Mouse (Mus musculus) Muller cell, postnatal 12 days (primary cell): ENCODE results near the gene Ttll8.

Experiments
- DNase-seq: peaks from one replicate; pipeline ENCODE4 v3.0.0-alpha.2; 2015; ENCODE audit errors: inconsistent ontology term

The Ttll8 gene

DNA sequence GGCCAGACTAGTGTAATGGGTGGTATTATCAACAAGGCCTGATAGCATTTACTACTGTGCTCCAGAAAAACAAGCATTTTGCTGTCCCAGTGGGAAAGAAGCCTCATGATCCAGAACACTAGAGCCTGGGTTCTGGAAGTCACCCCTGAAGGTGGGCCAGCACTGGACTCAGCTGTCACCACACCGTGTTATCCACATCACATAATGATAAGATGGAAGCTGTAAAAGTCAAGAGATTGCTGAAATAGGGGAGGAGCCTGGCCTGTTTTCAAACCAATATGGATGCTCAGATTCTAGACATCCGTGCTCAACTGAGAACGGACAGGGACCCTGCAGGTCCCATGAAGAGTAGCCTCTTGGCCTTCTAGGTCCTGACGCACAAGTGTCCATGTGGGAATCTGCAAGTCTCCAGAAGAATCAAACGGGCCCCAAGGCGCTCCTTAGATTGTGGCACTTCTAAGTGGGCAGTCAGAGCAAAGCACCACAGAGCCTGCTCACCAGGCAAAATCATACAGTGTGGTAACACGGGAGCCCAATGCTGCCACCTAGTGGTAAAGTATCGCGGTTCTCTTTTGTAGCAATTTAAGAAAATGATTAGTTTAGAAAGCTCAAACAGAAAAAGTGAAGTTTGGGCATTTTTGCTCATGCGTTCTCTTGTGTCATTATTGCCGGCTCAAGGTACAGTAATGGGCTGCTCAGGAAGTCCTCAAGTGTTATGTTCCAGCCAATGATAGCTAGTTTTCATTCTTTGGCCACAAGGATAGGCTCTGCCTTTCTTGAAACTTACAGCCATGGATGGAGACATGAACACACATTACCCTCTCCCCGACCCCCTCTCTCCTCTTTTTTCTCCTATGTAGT, 32.9 kb downstream of the Ttll8 start:
- DNase-seq, result peak; percentile 38

DNA sequence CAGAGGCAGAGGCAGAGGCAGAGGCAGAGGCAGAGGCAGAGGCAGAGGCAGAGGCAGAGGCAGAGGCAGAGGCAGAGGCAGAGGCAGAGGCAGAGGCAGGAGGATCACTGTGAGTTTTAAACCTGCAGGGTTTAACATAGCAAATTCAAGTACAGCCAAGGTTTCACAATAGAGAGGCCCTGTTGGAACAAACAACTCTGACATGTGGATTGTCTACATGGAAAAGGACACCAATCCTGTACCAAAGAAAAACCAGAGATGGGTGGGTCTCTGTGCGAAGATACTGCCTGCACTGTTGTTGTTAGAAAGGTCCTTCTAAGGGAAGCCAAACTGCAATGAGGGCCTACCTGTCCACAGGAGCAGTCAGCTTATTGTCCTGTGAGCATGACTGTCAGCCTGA, 34.2 kb downstream of the Ttll8 start:
- no peak for DNase-seq

GRCm38 (mm10) chr15:88919328-88919727, 34.9 kb downstream of the Ttll8 start:
- no peak for DNase-seq

GRCm38 (mm10) chr15:88917126-88917525, 37.1 kb downstream of the Ttll8 start:
- DNase-seq, result no peak

DNA sequence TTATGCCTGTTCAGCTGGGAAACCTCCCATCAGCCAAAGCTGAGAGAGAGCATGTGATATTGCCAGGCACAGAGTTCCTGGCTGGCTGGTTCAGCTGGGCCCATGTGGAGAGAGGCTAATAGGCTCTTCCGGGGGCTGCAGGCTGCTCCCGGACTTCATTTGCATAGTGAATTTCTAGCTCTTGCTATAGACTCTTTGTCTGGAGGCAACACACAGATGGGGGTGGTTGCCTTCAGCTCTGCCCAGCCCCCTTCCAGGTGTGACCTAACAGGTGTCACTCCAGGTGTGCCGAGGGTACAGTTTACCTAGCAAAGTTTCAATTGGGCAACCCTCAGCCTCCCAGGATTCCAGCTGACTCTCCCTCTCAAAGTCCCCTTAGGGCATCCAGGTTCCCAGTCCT, 37.9 kb downstream of the Ttll8 start:
- DNase-seq, result no peak

- DNase-seq, result no peak
These were observed 39.2 kb downstream of the Ttll8 start for GRCm38 (mm10) chr15:88915046-88915445.

DNA sequence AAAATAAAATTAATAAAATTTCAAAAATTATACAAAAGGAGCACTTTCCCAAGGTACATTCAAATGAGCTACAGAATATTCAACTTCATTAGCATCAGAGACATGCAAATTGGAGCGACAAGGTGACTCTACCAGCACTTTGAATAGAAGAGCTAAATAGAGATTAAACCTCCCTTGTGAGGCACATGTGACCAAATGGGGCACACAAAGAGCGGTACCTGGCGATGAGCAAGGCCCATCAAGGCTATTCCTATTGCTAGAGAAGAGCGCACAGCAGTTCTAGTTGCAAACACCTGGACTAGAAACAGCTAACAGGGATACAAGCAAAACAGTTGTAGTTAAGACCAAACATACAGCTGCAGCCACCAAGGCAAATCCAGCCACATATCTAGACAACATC, 47.9 kb downstream of the Ttll8 start:
- DNase-seq, result no peak

- DNase-seq, result no peak
These were observed 50.0 kb downstream of the Ttll8 start for GRCm38 (mm10) chr15:88904056-88904811.

DNA sequence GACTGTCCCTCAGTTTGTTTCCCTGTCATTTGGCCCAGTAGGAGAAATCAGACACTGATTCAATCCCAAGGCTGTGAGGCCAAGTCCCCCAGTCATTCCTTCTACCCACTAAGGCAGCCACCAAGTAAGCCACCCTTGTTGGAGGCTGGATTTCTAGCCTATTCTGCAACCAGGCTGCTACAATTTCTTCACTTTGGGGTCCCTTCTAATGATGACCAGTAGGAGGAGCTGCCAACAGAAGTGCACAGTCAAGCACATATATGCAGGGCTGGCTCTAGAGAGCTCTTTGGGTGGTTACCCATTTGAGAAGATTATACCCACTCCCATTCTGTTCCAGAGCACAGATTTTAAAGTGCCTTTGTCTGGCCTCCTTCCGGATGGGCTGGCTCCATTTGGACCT, 51.1 kb downstream of the Ttll8 start:
- no peak for DNase-seq

GRCm38 (mm10) chr15:88902200-88902875, 51.9 kb downstream of the Ttll8 start:
- no peak for DNase-seq

- no peak for DNase-seq
These were observed 57.8 kb downstream of the Ttll8 start for GRCm38 (mm10) chr15:88896341-88896980.

DNA sequence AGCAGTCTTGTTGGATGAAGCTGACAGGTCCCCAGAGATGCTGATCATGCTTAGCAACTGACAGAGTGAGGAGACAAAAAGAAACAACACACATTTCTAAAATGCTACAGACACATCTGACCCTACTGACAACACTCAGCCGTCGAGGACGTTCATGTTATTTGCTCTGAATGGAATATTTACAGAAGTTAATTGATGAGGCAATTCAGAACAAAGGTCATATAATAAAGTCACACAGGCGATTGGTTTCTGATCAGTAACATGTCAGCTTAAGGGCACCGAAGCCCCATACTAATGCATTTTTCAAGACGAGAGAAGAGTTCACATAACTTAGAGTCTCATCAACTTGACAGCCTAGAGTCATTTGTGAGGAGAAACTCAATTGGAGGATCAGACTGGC, 58.3 kb downstream of the Ttll8 start:
- no peak for DNase-seq

- DNase-seq, result no peak
These were observed 59.1 kb downstream of the Ttll8 start for GRCm38 (mm10) chr15:88895119-88895518.

- DNase-seq, result no peak
These were observed 61.3 kb downstream of the Ttll8 start for GRCm38 (mm10) chr15:88892876-88893275.

- DNase-seq, result no peak
These were observed 62.0 kb downstream of the Ttll8 start for GRCm38 (mm10) chr15:88892252-88892651.

- no peak for DNase-seq
These were observed 62.6 kb downstream of the Ttll8 start for GRCm38 (mm10) chr15:88891676-88892040.

DNA sequence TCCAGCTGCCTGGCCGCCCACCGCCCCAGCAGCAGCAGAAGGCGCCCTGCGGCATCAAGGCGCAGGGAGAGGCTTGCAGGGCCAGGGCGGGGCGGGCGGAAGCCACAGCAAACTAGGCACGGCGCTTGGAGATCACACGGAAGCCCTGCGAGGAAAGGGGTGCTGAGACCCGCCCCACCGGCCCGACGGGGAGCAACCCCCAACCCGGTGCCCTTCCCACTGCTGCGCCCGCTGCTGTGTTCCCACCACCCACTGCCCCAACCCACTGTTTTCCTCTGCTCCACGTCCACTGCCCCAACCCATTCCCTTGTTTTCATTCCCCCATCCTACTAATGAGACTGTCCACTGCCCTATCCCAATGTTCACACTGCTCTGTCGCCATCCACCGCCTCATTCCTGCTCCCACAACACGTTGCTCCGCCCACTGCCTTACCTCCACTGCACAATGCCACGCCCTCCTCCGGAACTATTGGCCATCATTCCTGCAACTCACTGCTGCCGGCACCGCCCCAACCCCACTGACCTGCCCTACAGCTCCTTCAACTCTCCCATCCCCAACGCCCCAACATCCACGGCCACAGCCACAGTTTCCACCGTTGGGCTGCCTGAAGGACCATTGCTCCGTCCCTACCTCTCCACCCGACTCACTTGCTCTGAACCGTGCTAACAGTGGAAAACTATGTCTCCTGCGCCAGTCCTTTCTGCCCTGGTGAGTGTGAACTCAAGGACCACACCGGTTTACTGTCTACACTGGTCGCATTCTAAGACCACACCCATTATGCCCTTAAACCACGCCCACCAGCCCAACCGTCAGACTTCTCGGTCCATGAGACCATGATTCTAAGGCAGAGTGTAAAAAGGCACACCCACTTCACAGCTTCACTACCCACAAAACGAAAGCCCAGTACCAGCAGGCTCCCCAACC, 63.2 kb downstream of the Ttll8 start:
- DNase-seq, result peak; percentile 83

- no peak for DNase-seq
These were observed 64.2 kb downstream of the Ttll8 start for GRCm38 (mm10) chr15:88889994-88890393.

GRCm38 (mm10) chr15:88889032-88889431, 65.2 kb downstream of the Ttll8 start:
- DNase-seq, result peak; percentile 53

- no peak for DNase-seq
These were observed 68.8 kb downstream of the Ttll8 start for GRCm38 (mm10) chr15:88885376-88885775.

GRCm38 (mm10) chr15:88883342-88883741, 70.9 kb downstream of the Ttll8 start:
- no peak for DNase-seq
